Mouse (Mus musculus) MEL (cell line): ENCODE data around the gene Pick1. TPM values are rescaled to one million over a fixed set of nuclear protein-coding genes. Genes with fewer than 3 reads are reported as not detected.

Source experiments
- DNase-seq: peaks from one replicate; pipeline ENCODE4 v3.0.0; 2011; ENCODE audit warnings: low read depth, low spot score
- H3K27ac ChIP-seq: 2 replicates; pipeline ENCODE4 v1.5.1; 2012; ENCODE audit warnings: low read depth, mild to moderate bottlenecking, control low read depth, low read length, moderate library complexity; ENCODE audit not compliant: control insufficient read depth
- H3K27me3 ChIP-seq, 2 experiments: fragments of 150-350 bp in 1 of 2; sonication (generic) in 1 of 2; 2 replicates each; pipeline ENCODE4 v1.6.1; 2012; ENCODE audit warnings: low read length in 2 of 2, mild to moderate bottlenecking in 2 of 2, improper control_type of control experiment in 1 of 2, moderate library complexity in 1 of 2; ENCODE audit not compliant: insufficient read depth in 2 of 2, control insufficient read depth in 1 of 2
- H3K36me3 ChIP-seq, 2 experiments: 2 replicates each; pipeline ENCODE4 v1.6.1; 2012 to 2014; ENCODE audit warnings: low read length in 2 of 2, improper control_type of control experiment in 1 of 2, inconsistent platforms in 1 of 2, mild to moderate bottlenecking in 1 of 2; ENCODE audit not compliant: insufficient read depth in 2 of 2, control insufficient read depth in 1 of 2
- H3K4me1 ChIP-seq, 2 experiments: fragments of 150-350 bp in 1 of 2; sonication (generic) in 1 of 2; 2 replicates each; pipeline ENCODE4 v1.6.1; 2012; ENCODE audit warnings: low read length in 2 of 2, improper control_type of control experiment in 1 of 2, mild to moderate bottlenecking in 1 of 2; ENCODE audit not compliant: insufficient read depth in 2 of 2, control insufficient read depth in 1 of 2
- H3K4me3 ChIP-seq, 2 experiments: fragments of 150-350 bp in 1 of 2; sonication (generic) in 1 of 2; 2 replicates each; pipeline ENCODE4 v1.5.1; 2012; ENCODE audit warnings: low read depth in 2 of 2, low read length in 2 of 2, mild to moderate bottlenecking in 2 of 2, moderate library complexity in 2 of 2, control low read depth in 1 of 2, improper control_type of control experiment in 1 of 2; ENCODE audit not compliant: control insufficient read depth in 1 of 2, insufficient read depth in 1 of 2
- H3K79me2 ChIP-seq: 2 replicates; pipeline ENCODE4 v1.6.1; 2012; ENCODE audit warnings: mild to moderate bottlenecking, low read length, moderate library complexity; ENCODE audit not compliant: control insufficient read depth, poor library complexity, insufficient read depth
- H3K9ac ChIP-seq: 2 replicates; pipeline ENCODE4 v1.6.1; 2012; ENCODE audit warnings: low read depth, mild to moderate bottlenecking, control low read depth, low read length, moderate library complexity; ENCODE audit not compliant: control insufficient read depth, poor library complexity, severe bottlenecking
- H3K9me3 ChIP-seq: fragments of 150-350 bp; sonication (generic); replicated peaks from 2 replicates; pipeline ENCODE4 v1.6.1; 2012; ENCODE audit warnings: mild to moderate bottlenecking, low read length, improper control_type of control experiment, moderate library complexity; ENCODE audit not compliant: insufficient read depth
- BHLHE40 ChIP-seq: IDR thresholded peaks from 2 replicates; pipeline ENCODE4 v1.6.1; 2012; ENCODE audit warnings: low read depth, mild to moderate bottlenecking, inconsistent platforms, low read length, improper control_type of control experiment, borderline replicate concordance
- CHD1 ChIP-seq: IDR thresholded peaks from 2 replicates; pipeline ENCODE4 v1.6.1; 2012; ENCODE audit warnings: low read depth, mild to moderate bottlenecking, inconsistent platforms, low read length, improper control_type of control experiment
- CHD2 ChIP-seq: IDR thresholded peaks from 2 replicates; pipeline ENCODE4 v1.6.1; 2011; ENCODE audit warnings: low read length, improper control_type of control experiment
- E2F4 ChIP-seq: IDR thresholded peaks from 2 replicates; pipeline ENCODE4 v1.6.1; 2011; ENCODE audit warnings: low read depth, low read length, improper control_type of control experiment, borderline replicate concordance
- ELF1 ChIP-seq: IDR thresholded peaks from 2 replicates; pipeline ENCODE4 v1.6.1; 2014; ENCODE audit warnings: low read depth, mild to moderate bottlenecking, inconsistent platforms, low read length, improper control_type of control experiment, moderate library complexity
- EP300 ChIP-seq, 2 experiments: IDR thresholded peaks; 2 replicates each; pipeline ENCODE4 v1.6.1; 2011; ENCODE audit warnings: improper control_type of control experiment in 2 of 2, low read length in 2 of 2, low read depth in 1 of 2, mild to moderate bottlenecking in 1 of 2
- ETS1 ChIP-seq: IDR thresholded peaks from 2 replicates; pipeline ENCODE4 v1.6.1; 2012; ENCODE audit warnings: low read depth, mild to moderate bottlenecking, inconsistent platforms, low read length, improper control_type of control experiment, moderate library complexity
- GABPA ChIP-seq: IDR thresholded peaks from 2 replicates; pipeline ENCODE4 v1.6.1; 2012; ENCODE audit warnings: low read depth, mild to moderate bottlenecking, inconsistent platforms, low read length, improper control_type of control experiment, moderate library complexity
- GATA1 ChIP-seq: IDR thresholded peaks from 2 replicates; pipeline ENCODE4 v1.6.1; 2011; ENCODE audit warnings: low read depth, low read length, improper control_type of control experiment
- HCFC1 ChIP-seq: IDR thresholded peaks from 2 replicates; pipeline ENCODE4 v1.6.1; 2012; ENCODE audit warnings: low read depth, mild to moderate bottlenecking, inconsistent platforms, low read length, improper control_type of control experiment, moderate library complexity
- JUND ChIP-seq: IDR thresholded peaks from 2 replicates; pipeline ENCODE4 v1.6.1; 2011; ENCODE audit warnings: low read depth, mild to moderate bottlenecking, improper control_type of control experiment, low read length
- KAT2A ChIP-seq: conservative IDR thresholded peaks from 2 replicates; pipeline ENCODE4 v1.6.1; 2012; ENCODE audit warnings: low read depth, low read length, improper control_type of control experiment, inconsistent platforms
- MAFK ChIP-seq: IDR thresholded peaks from 2 replicates; pipeline ENCODE4 v1.6.1; 2011; ENCODE audit warnings: low read depth, mild to moderate bottlenecking, low read length, improper control_type of control experiment, borderline replicate concordance
- MAX ChIP-seq: IDR thresholded peaks from 2 replicates; pipeline ENCODE4 v1.6.1; 2011; ENCODE audit warnings: low read length, improper control_type of control experiment
- MAZ ChIP-seq: IDR thresholded peaks from 2 replicates; pipeline ENCODE4 v1.6.1; 2012; ENCODE audit warnings: low read depth, mild to moderate bottlenecking, inconsistent platforms, low read length, improper control_type of control experiment
- MEF2A ChIP-seq: IDR thresholded peaks from 2 replicates; pipeline ENCODE4 v1.6.1; 2014; ENCODE audit warnings: low read depth, mild to moderate bottlenecking, inconsistent platforms, low read length, improper control_type of control experiment; ENCODE audit not compliant: poor library complexity, insufficient replicate concordance, severe bottlenecking; ENCODE audit errors: extremely low read depth
- MXI1 ChIP-seq: IDR thresholded peaks from 2 replicates; pipeline ENCODE4 v1.6.1; 2011; ENCODE audit warnings: mild to moderate bottlenecking, low read depth, low read length, improper control_type of control experiment
- MYB ChIP-seq: IDR thresholded peaks from 2 replicates; pipeline ENCODE4 v1.6.1; 2011; ENCODE audit warnings: mild to moderate bottlenecking, low read depth, low read length, improper control_type of control experiment
- MYC ChIP-seq: IDR thresholded peaks from 2 replicates; pipeline ENCODE4 v1.6.1; 2011; ENCODE audit warnings: low read depth, mild to moderate bottlenecking, low read length, improper control_type of control experiment, moderate library complexity
- NRF1 ChIP-seq: IDR thresholded peaks from 2 replicates; pipeline ENCODE4 v1.6.1; 2014; ENCODE audit warnings: low read depth, mild to moderate bottlenecking, inconsistent platforms, low read length, improper control_type of control experiment, moderate library complexity; ENCODE audit not compliant: poor library complexity, insufficient read depth, severe bottlenecking
- POLR2A ChIP-seq, 2 experiments: IDR thresholded peaks; 2 replicates each; pipeline ENCODE4 v1.6.1; 2011 to 2012; ENCODE audit warnings: low read length in 2 of 2, mild to moderate bottlenecking in 2 of 2, control low read depth in 1 of 2, improper control_type of control experiment in 1 of 2, low read depth in 1 of 2, moderate library complexity in 1 of 2; ENCODE audit not compliant: control insufficient read depth in 1 of 2, insufficient read depth in 1 of 2, poor library complexity in 1 of 2
- POLR2AphosphoS2 ChIP-seq: IDR thresholded peaks from 2 replicates; pipeline ENCODE4 v1.6.1; 2011; ENCODE audit warnings: low read length, improper control_type of control experiment
- RAD21 ChIP-seq: IDR thresholded peaks from 2 replicates; pipeline ENCODE4 v1.6.1; 2011; ENCODE audit warnings: mild to moderate bottlenecking, low read depth, low read length, improper control_type of control experiment
- SIN3A ChIP-seq: IDR thresholded peaks from 2 replicates; pipeline ENCODE4 v1.6.1; 2012; ENCODE audit warnings: low read length, improper control_type of control experiment, inconsistent platforms
- SMC3 ChIP-seq: IDR thresholded peaks from 2 replicates; pipeline ENCODE4 v1.6.1; 2011; ENCODE audit warnings: low read depth, low read length, improper control_type of control experiment
- TAL1 ChIP-seq: IDR thresholded peaks from 2 replicates; pipeline ENCODE4 v1.6.1; 2012; ENCODE audit warnings: mild to moderate bottlenecking, inconsistent platforms, low read length, moderate library complexity, mixed read lengths
- TBP ChIP-seq: IDR thresholded peaks from 2 replicates; pipeline ENCODE4 v1.8.0; 2011; ENCODE audit warnings: low read depth, low read length, improper control_type of control experiment
- TCF12 ChIP-seq: IDR thresholded peaks from 2 replicates; pipeline ENCODE4 v1.6.1; 2014; ENCODE audit warnings: low read depth, mild to moderate bottlenecking, inconsistent platforms, low read length, improper control_type of control experiment, moderate library complexity
- USF1 ChIP-seq: IDR thresholded peaks from 2 replicates; pipeline ENCODE4 v1.6.1; 2014; ENCODE audit warnings: low read depth, mild to moderate bottlenecking, inconsistent platforms, low read length, improper control_type of control experiment, moderate library complexity
- USF2 ChIP-seq, 2 experiments: IDR thresholded peaks; 2 replicates each; pipeline ENCODE4 v1.6.1; 2011 to 2012; ENCODE audit warnings: improper control_type of control experiment in 2 of 2, low read length in 2 of 2, borderline replicate concordance in 1 of 2, inconsistent platforms in 1 of 2, low read depth in 1 of 2, mild to moderate bottlenecking in 1 of 2; ENCODE audit not compliant: insufficient read depth in 1 of 2
- ZKSCAN1 ChIP-seq: IDR thresholded peaks from 2 replicates; pipeline ENCODE4 v1.6.1; 2012; ENCODE audit warnings: low read depth, mild to moderate bottlenecking, inconsistent platforms, low read length, improper control_type of control experiment, moderate library complexity
- ZMIZ1 ChIP-seq: IDR thresholded peaks from 2 replicates; pipeline ENCODE4 v1.6.1; 2012; ENCODE audit warnings: low read depth, mild to moderate bottlenecking, inconsistent platforms, low read length, improper control_type of control experiment, moderate library complexity
- ZNF384 ChIP-seq: IDR thresholded peaks from 2 replicates; pipeline ENCODE4 v1.6.1; 2012; ENCODE audit warnings: low read depth, mild to moderate bottlenecking, inconsistent platforms, low read length, improper control_type of control experiment
- polyA plus RNA-seq, 2 experiments: library from polyadenylated mRNA; stranded (reverse) in 1 of 2; unstranded in 1 of 2; fragments of >175 nt in 1 of 2; fragments of >200 nt in 1 of 2; gene quantifications; 2 replicates each; pipeline versions ENCODE4 v1.2.1 to v1.2.4; 2012; ENCODE audit warnings: low replicate concordance in 2 of 2, low read depth in 1 of 2; ENCODE audit not compliant: insufficient read length in 2 of 2, insufficient read depth in 1 of 2, missing spikeins in 1 of 2
- total RNA-seq: library from RNA; depleted of rRNA; stranded (reverse); fragments of 300-350 nt; gene quantifications from 2 replicates; pipeline ENCODE4 v1.2.3, GENCODE M21; 2012

The Pick1 gene
- total and polyA plus RNA-seq, 3 experiments, result 20.8 to 24.3 TPM; not detected in 1

- TF ChIP-seq MAFK, result no peak
- no peak for TF ChIP-seq ZMIZ1
- no peak for TF ChIP-seq CHD1
- TF ChIP-seq SMC3, result peak; percentile 50
- no peak for TF ChIP-seq USF1
- TF ChIP-seq MAX, result no peak
- no peak for TF ChIP-seq SIN3A
- no peak for TF ChIP-seq USF2 (IDR thresholded peaks at IDR 0.05; ENCODE audit: borderline replicate concordance in 1 of 2, insufficient read depth in 1 of 2, low read depth in 1 of 2, low read length in 2 of 2)
- no peak for TF ChIP-seq EP300 (IDR thresholded peaks at IDR 0.05; ENCODE audit: low read depth in 1 of 2, low read length in 2 of 2)
- TF ChIP-seq TBP, result no peak
- TF ChIP-seq MAZ, result no peak; the same call in 1 of the 2 replicates
- no peak for TF ChIP-seq ZNF384
These were observed 51.9 kb downstream of the Pick1 start (continued) for GRCm38 (mm10) chr15:79280850-79281249.

- H3K9me3 ChIP-seq, result no peaks in the 10 kb centered on the region
- H3K9ac ChIP-seq, result peak overlapping the region; percentile 67
- peak; percentile 98 for DNase-seq
- H3K27me3 ChIP-seq, result no peaks in the 10 kb centered on the region
- peak overlapping the region; percentile 32 to 35 for H3K4me3 ChIP-seq
- peak overlapping the region; percentile 94 for H3K27ac ChIP-seq
- H3K4me1 ChIP-seq, result peaks cover 7 to 14% of the 10 kb centered on the region in 2 experiments; a peak in 3 of 4 replicates
- peaks cover 0 to 15% of the 10 kb centered on the region in 2 experiments; a peak in 2 of 4 replicates for H3K36me3 ChIP-seq
- H3K79me2 ChIP-seq, result no peaks in the 10 kb centered on the region
- TF ChIP-seq ZMIZ1 (peak; percentile 48; the same call in 1 of the 2 replicates), RAD21 (no peak), TBP (peak; percentile 77; the same call in 1 of the 2 replicates), ELF1 (peak; percentile 90), NRF1 (peak; percentile 70), TCF12 (0 out of 2 replicates have a peak, but pooled peaks have one; percentile 27), CHD2 (no peak), JUND (no peak), ZNF384 (no peak), ZKSCAN1 (no peak), POLR2AphosphoS2 (0 out of 2 replicates have a peak, but pooled peaks have one; percentile 32), TAL1 (peak; percentile 60), CHD1 (no peak), GATA1 (no peak), HCFC1 (peak; percentile 86), KAT2A (no peak; the same call in 1 of the 2 replicates), BHLHE40 (no peak), USF1 (no peak), GABPA (no peak), MYB (no peak), E2F4 (no peak), POLR2A (IDR thresholded peaks at IDR 0.05; ENCODE audit: control insufficient read depth in 1 of 2, insufficient read depth in 1 of 2, low read depth in 1 of 2, low read length in 2 of 2, poor library complexity in 1 of 2) (peak; percentile 54 to 80; a peak in 2 of 4 replicates), MYC (peak; percentile 67; the same call in 1 of the 2 replicates), ETS1 (peak; percentile 53), MXI1 (peak; percentile 25; the same call in 1 of the 2 replicates), MEF2A (no peak), SMC3 (no peak), MAX (0 out of 2 replicates have a peak, but pooled peaks have one; percentile 3), EP300 (IDR thresholded peaks at IDR 0.05; ENCODE audit: low read depth in 1 of 2, low read length in 2 of 2) (peak in 1 of 2 experiments; percentile 60; a peak in 2 of 4 replicates)
These were observed 52.4 kb downstream of the Pick1 start for GRCm38 (mm10) chr15:79281389-79281788.
